ENCODE assay signal across 24 mouse cellular contexts in genomic region chr11:97336751-97337345, GRCm38 (mm10). TPM values are rescaled to one million over a fixed set of nuclear protein-coding genes. Genes with fewer than 3 reads are reported as not detected.
"Had no signal": no experiment of that assay in that cellular context is flagged by ENCODE, and none has a peak within 500 bp of the region (broad histone marks: within the 10 kb centered on the region; RNA-seq: fewer than 3 reads in every experiment).

No protein-coding gene starts in this region.

- H3K9ac ChIP-seq: liver, embryonic 14.5 days; liver, postnatal 0 days; lung, embryonic 14.5 days; midbrain, embryonic 13.5 days; neural tube, embryonic 13.5 days; stomach, embryonic 15.5 days had no signal

- H3K4me3 ChIP-seq: layer of hippocampus, adult 2 months; limb, embryonic 13.5 days; midbrain, embryonic 13.5 days; myocyte; neural tube, embryonic 13.5 days; stomach, embryonic 15.5 days had no signal

- ATAC-seq: intestine, postnatal 0 days; liver, postnatal 0 days; lung, postnatal 0 days; midbrain, embryonic 13.5 days; midbrain, embryonic 16.5 days had no signal

- DNase-seq: layer of hippocampus, adult 9-11 months; layer of hippocampus, postnatal 36 days; left cerebral cortex, postnatal 4 days; liver, postnatal 0 days; lung, embryonic 14.5 days; lung, postnatal 4 days; retina, postnatal 1 day; right cerebral cortex, postnatal 25 days; spleen, adult 18-20 months; thymus, postnatal 25 days had no signal

- H3K4me2 ChIP-seq: lung, embryonic 14.5 days; midbrain, embryonic 13.5 days; neural tube, embryonic 13.5 days; stomach, embryonic 15.5 days had no signal

- H3K27me3 ChIP-seq: stomach, embryonic 15.5 days had no signal

- H3K36me3 ChIP-seq: limb, embryonic 13.5 days; neural tube, embryonic 13.5 days; stomach, embryonic 15.5 days had no signal

- H3K27ac ChIP-seq: kidney, postnatal 0 days; layer of hippocampus, adult 2 months; limb, embryonic 13.5 days; liver, embryonic 14.5 days; midbrain, embryonic 13.5 days; neural tube, embryonic 13.5 days; stomach, embryonic 15.5 days had no signal

- H3K9me3 ChIP-seq: limb, embryonic 13.5 days; midbrain, embryonic 13.5 days; neural tube, embryonic 13.5 days; stomach, embryonic 15.5 days had no signal

RNA-seq across cellular contexts. Expression of gene Gpr179, which starts 15.0 kb away (rescaled TPM):
- total RNA-seq: liver, adult 2 months; megakaryocyte-erythroid progenitor cell, adult 5-6 weeks; neutrophil, adult 5-6 weeks had no signal
- polyA plus RNA-seq: liver, adult 2 months; liver, postnatal 0 days had no signal
